Mouse (Mus musculus) B cell, adult 2 months (primary cell): ENCODE measurements around the gene Irf2bpl.

Experiments
- DNase-seq, 2 experiments: peaks; one replicate each; pipeline ENCODE4 v3.0.0; 2022

The Irf2bpl gene

GRCm38 (mm10) chr12:86897769-86898273, 13.2 kb upstream of the Irf2bpl start:
- DNase-seq, result no peak

- DNase-seq, result no peak
These were observed 12.4 kb upstream of the Irf2bpl start for GRCm38 (mm10) chr12:86896921-86897512.

GRCm38 (mm10) chr12:86896441-86896890, 11.9 kb upstream of the Irf2bpl start:
- no peak for DNase-seq

GRCm38 (mm10) chr12:86895703-86896409, 11.3 kb upstream of the Irf2bpl start:
- DNase-seq, result no peak

- peak; percentile 51 to 56 for DNase-seq
These were observed 10.3 kb upstream of the Irf2bpl start for GRCm38 (mm10) chr12:86894841-86895428.

GRCm38 (mm10) chr12:86894184-86894839, 9.7 kb upstream of the Irf2bpl start:
- DNase-seq, result peak; percentile 93 to 94

- no peak for DNase-seq
These were observed 9.0 kb upstream of the Irf2bpl start for GRCm38 (mm10) chr12:86893326-86894183.

GRCm38 (mm10) chr12:86892711-86893311, 8.2 kb upstream of the Irf2bpl start:
- DNase-seq, result no peak

- peak; percentile 75 to 79 for DNase-seq
These were observed 7.4 kb upstream of the Irf2bpl start for GRCm38 (mm10) chr12:86891786-86892702.

GRCm38 (mm10) chr12:86891454-86891785, 6.8 kb upstream of the Irf2bpl start:
- no peak for DNase-seq

GRCm38 (mm10) chr12:86890796-86891301, 6.3 kb upstream of the Irf2bpl start:
- no peak for DNase-seq

- DNase-seq, result no peak
These were observed 5.6 kb upstream of the Irf2bpl start for GRCm38 (mm10) chr12:86890091-86890720.

- no peak for DNase-seq
These were observed 4.6 kb upstream of the Irf2bpl start for GRCm38 (mm10) chr12:86889103-86889644.

- peak; percentile 75 to 79 for DNase-seq
These were observed 3.8 kb upstream of the Irf2bpl start for GRCm38 (mm10) chr12:86888130-86889069.

- DNase-seq, result no peak
These were observed 3.0 kb upstream of the Irf2bpl start for GRCm38 (mm10) chr12:86887381-86888129.

- no peak for DNase-seq
These were observed 1.9 kb upstream of the Irf2bpl start for GRCm38 (mm10) chr12:86886446-86886965.

GRCm38 (mm10) chr12:86885746-86886145, 1.1 kb upstream of the Irf2bpl start:
- no peak for DNase-seq

- DNase-seq, result no peak
These were observed 738 bp upstream of the Irf2bpl start for GRCm38 (mm10) chr12:86885336-86885735.
